Mouse (Mus musculus) stomach, postnatal 0 days (tissue): ENCODE measurements at regions not wholly inside any gene's neighbourhood (a gene's known extent, or its start where the extent isn't known, plus 50 kb on each side); places are given as distances from the start of the nearest gene placed in this dataset.

Experiments
- CTCF ChIP-seq: IDR thresholded peaks from 2 replicates; pipeline ENCODE4 v1.5.1; 2016; ENCODE audit warnings: antibody characterized with exemption, low read depth, mild to moderate bottlenecking, moderate library complexity
- EP300 ChIP-seq: optimal IDR thresholded peaks from 2 replicates; pipeline ENCODE3; 2016; ENCODE audit warnings: antibody characterized with exemption

DNA sequence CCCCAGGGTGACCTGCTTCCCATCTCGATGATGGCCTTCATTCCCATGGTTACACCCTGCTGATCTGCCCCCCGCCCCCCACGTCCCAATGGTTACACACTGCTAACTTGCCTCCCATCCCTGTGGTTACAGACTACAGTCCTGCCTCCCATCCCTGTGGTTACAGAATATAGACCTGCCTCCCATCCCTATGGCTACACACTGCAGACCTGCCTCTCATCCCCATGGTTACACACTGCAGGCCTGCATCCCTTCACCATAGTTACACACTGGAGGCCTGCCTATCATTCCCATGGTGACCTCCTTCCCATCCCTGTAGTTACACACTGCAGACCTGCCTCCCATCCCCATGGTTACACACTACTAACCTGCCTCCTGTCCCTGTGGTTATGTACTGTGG is 78.3 kb upstream of the Trpc7 start:
- no peak for TF ChIP-seq CTCF
- no peak for TF ChIP-seq EP300
